Mouse (Mus musculus): ENCODE measurements at regions not wholly inside any gene's neighbourhood (a gene's known extent, or its start where the extent isn't known, plus 50 kb on each side); places are given as distances from the start of the nearest gene placed in this dataset.

DNA sequence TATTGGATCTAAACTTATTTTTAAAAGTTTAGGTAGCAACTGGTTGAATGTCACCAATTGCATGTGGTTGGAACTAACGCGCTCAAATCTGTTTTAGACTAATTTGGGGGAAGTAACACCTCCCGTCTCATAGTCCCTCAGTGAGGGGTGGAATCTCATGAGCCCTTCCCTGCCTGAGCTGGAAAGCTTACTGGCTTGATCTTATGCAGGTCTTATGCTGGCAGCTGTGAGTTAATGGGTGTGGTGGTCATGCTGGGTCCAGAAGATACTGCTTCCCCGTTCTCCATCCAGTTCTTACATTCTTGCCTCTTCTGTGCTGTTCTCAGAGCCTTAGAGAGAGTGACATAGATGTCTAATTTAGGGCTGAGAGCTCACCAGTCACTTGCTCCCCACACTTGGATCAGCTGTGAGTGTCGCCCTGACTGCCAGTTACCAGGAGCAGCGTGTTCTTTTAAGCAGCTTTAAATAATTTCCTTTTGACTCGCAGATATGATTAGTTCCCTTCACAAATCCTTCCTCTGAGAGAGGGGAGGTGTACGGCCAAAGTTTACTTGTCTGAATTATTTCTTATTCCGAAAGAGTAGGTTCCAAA is 128.4 kb upstream of the 1700012A03Rik start:
- Histone ChIP-seq H3K36me3 (ENCODE audit: control insufficient read depth, insufficient read depth) (no peaks in the 10 kb centered on the region), H3K4me1 (replicated peaks; ENCODE audit: control insufficient read depth, insufficient read depth, low read length) (no peaks in the 10 kb centered on the region), H3K4me2 (replicated peaks; ENCODE audit: low read depth) (no peak overlapping the region), H3K27ac (ENCODE audit: low read depth, low read length) (no peak overlapping the region), H3K27me3 (replicated peaks; ENCODE audit: control insufficient read depth, insufficient read depth, low read length) (no peaks in the 10 kb centered on the region), H3K9ac (ENCODE audit: low read depth, low read length) (no peak overlapping the region), H3K4me3 (ENCODE audit: low read depth, low read length) (no peak overlapping the region), H3K9me3 (ENCODE audit: control insufficient read depth) (no peaks in the 10 kb centered on the region)
- TF ChIP-seq CTCF (IDR thresholded peaks at IDR 0.05; ENCODE audit: low read depth) = no peak
- ATAC-seq = no peak
- 85% methylated on average over 9 of the region's 9 CpGs for WGBS

DNA sequence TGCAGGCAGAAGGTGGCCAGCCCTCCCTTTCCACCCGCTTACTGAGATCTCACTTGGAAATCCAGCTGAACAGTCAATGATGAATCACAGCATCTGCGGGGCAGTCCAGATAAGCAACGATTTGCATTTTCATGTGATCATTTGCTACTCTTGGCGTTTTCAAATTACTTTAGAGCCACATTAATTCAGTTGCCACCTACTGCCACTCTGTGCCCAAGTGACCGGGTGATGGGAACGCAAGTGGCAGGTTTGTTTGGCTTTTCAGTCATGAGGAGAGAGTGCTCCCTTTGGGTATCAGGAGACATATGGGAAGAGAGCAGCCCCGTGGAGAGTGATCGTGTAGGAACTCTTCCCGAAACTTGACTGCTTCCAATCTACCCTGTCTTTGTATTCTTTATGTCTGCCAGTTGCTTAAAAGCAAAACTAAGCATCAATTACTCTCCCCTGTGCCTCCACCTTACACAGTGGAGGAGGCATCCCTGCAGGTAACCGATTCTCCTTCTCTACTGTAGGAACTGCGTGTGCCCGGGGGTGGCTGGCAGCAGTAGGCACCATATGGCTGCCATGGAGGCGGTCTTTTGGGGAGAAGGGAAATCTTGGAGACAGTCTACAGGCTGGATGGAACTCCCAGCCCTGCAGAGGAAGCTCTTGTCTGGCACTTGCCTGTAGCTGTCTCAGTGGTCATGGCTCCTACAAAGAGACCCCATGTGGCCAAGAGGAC is 132.5 kb upstream of the 1700012A03Rik start:
- 83% methylated on average over 13 of the region's 13 CpGs for WGBS
- no peaks in the 10 kb centered on the region for H3K9me3 ChIP-seq (ENCODE audit: control insufficient read depth)
- ATAC-seq = no peak

DNA sequence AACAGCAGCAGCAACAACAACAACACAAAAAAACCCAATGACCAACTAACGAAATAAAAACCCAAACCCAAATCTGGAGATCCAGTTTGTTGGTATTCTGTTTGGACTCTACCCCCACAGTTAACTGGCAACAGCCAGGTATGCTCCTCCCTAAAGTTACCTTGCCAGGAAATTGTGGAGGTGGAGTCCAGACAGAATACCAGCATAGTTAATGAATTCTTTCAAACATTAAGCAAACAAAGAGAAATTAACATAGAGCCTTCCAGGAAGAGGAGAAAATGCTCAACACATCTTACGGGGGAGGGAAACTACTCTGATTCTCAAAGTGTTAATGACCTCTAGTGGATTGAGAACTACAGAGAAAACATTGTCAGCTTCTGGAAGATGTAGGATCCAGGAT is 148.3 kb upstream of the 1700012A03Rik start:
- Histone ChIP-seq H3K4me2 (replicated peaks; ENCODE audit: low read depth) (no peak overlapping the region), H3K4me3 (ENCODE audit: low read depth, low read length) (no peak overlapping the region), H3K9ac (ENCODE audit: low read depth, low read length) (no peak overlapping the region), H3K4me1 (replicated peaks; ENCODE audit: control insufficient read depth, insufficient read depth, low read length) (no peaks in the 10 kb centered on the region), H3K36me3 (ENCODE audit: control insufficient read depth, insufficient read depth) (no peaks in the 10 kb centered on the region), H3K9me3 (ENCODE audit: control insufficient read depth) (no peaks in the 10 kb centered on the region), H3K27ac (ENCODE audit: low read depth, low read length) (no peak overlapping the region), H3K27me3 (replicated peaks; ENCODE audit: control insufficient read depth, insufficient read depth, low read length) (no peaks in the 10 kb centered on the region)
- TF ChIP-seq CTCF (IDR thresholded peaks at IDR 0.05; ENCODE audit: low read depth) = no peak
- no peak for ATAC-seq
- WGBS = 73% methylated on average over 2 of the region's 2 CpGs

More for the DNA sequence above, 132.5 kb upstream of the 1700012A03Rik start:
- Histone ChIP-seq H3K4me2 (replicated peaks; ENCODE audit: low read depth) (no peak overlapping the region), H3K27ac (ENCODE audit: low read depth, low read length) (no peak overlapping the region), H3K4me1 (replicated peaks; ENCODE audit: control insufficient read depth, insufficient read depth, low read length) (no peaks in the 10 kb centered on the region), H3K36me3 (ENCODE audit: control insufficient read depth, insufficient read depth) (no peaks in the 10 kb centered on the region), H3K27me3 (replicated peaks; ENCODE audit: control insufficient read depth, insufficient read depth, low read length) (no peaks in the 10 kb centered on the region), H3K9ac (ENCODE audit: low read depth, low read length) (no peak overlapping the region), H3K4me3 (ENCODE audit: low read depth, low read length) (no peak overlapping the region)
- TF ChIP-seq CTCF (IDR thresholded peaks at IDR 0.05; ENCODE audit: low read depth) = no peak

DNA sequence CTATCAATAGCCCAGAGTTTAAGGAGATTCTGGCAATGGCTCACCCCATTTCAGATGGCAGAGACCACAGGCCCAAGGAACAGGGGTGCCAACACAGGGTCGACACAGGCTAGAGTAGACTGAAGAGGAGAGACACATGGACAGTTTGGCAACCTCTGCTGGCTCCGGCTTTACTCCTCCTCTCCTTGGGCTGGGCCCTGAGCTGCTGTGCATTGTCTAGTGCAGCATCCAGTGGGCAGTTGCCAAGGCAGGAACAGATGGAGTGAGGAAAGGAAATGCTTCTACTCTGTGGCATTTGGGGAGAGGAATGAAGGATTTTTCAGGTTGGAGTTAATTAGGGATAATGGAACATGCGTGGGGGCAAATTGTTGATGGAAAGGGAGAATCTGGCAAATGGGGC is 151.0 kb upstream of the 1700012A03Rik start:
- no peak for ATAC-seq

DNA sequence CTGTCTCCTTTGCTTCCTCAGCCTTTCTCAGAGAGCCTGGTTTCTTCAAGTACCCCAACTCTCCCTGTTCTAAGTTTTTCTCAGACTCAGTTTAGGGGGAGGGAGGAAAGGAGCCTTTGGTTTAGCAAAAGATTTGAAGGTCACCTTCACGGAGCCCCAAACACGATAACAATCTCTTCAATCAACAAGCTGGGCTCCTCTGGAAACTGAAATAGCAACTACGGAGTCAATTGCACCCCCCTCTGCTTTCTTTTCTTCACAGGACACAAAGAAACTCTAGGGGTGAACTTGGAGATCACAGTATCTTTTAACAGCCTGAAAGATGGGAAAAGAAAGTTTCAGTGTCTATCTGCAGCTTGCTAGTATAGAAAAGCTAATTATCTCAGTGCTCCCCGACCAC is 151.4 kb upstream of the 1700012A03Rik start:
- Histone ChIP-seq H3K4me2 (replicated peaks; ENCODE audit: low read depth) (no peak overlapping the region), H3K27me3 (replicated peaks; ENCODE audit: control insufficient read depth, insufficient read depth, low read length) (no peaks in the 10 kb centered on the region), H3K4me3 (ENCODE audit: low read depth, low read length) (no peak overlapping the region), H3K4me1 (replicated peaks; ENCODE audit: control insufficient read depth, insufficient read depth, low read length) (no peaks in the 10 kb centered on the region), H3K36me3 (ENCODE audit: control insufficient read depth, insufficient read depth) (no peaks in the 10 kb centered on the region), H3K27ac (ENCODE audit: low read depth, low read length) (no peak overlapping the region), H3K9me3 (ENCODE audit: control insufficient read depth) (no peaks in the 10 kb centered on the region), H3K9ac (ENCODE audit: low read depth, low read length) (no peak overlapping the region)
- WGBS = 27% methylated on average over 4 of the region's 4 CpGs
- no peak for TF ChIP-seq CTCF (IDR thresholded peaks at IDR 0.05; ENCODE audit: low read depth)
- no peak for ATAC-seq

More for the DNA sequence above, 151.0 kb upstream of the 1700012A03Rik start:
- TF ChIP-seq CTCF (IDR thresholded peaks at IDR 0.05; ENCODE audit: low read depth) = no peak
- H3K9ac ChIP-seq (ENCODE audit: low read depth, low read length) = no peak overlapping the region
- H3K27me3 ChIP-seq (replicated peaks; ENCODE audit: control insufficient read depth, insufficient read depth, low read length) = no peaks in the 10 kb centered on the region
- H3K9me3 ChIP-seq (ENCODE audit: control insufficient read depth) = no peaks in the 10 kb centered on the region
- H3K4me1 ChIP-seq (replicated peaks; ENCODE audit: control insufficient read depth, insufficient read depth, low read length) = no peaks in the 10 kb centered on the region
- H3K27ac ChIP-seq (ENCODE audit: low read depth, low read length) = no peak overlapping the region
- 70% methylated on average over 3 of the region's 3 CpGs for WGBS
- no peak overlapping the region for H3K4me3 ChIP-seq (ENCODE audit: low read depth, low read length)
- H3K4me2 ChIP-seq (replicated peaks; ENCODE audit: low read depth) = no peak overlapping the region
- H3K36me3 ChIP-seq (ENCODE audit: control insufficient read depth, insufficient read depth) = no peaks in the 10 kb centered on the region

DNA sequence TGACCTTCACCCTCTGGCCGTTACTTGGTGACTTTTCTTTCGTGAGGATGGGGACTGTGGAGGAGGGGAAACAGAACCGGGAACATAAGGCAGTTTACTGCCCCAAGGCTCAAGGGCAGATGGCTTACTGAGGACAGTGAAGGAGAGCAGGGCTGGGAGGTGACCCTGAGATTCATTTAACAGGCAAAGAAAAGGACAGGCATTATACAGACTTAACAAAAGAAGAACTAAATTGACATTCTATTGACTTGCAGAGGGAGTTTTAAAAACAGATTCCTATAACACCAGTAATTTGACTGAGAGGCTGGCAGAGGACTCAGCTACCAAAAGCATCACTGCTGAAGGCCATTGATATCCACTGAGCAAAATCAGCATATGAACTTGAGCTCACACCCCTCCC is 153.0 kb upstream of the 1700012A03Rik start:
- no peak for TF ChIP-seq CTCF (IDR thresholded peaks at IDR 0.05; ENCODE audit: low read depth)
- 63% methylated on average over 3 of the region's 3 CpGs for WGBS
- H3K9ac ChIP-seq (ENCODE audit: low read depth, low read length) = no peak overlapping the region
- H3K4me3 ChIP-seq (ENCODE audit: low read depth, low read length) = no peak overlapping the region
- no peaks in the 10 kb centered on the region for H3K9me3 ChIP-seq (ENCODE audit: control insufficient read depth)
- no peaks in the 10 kb centered on the region for H3K36me3 ChIP-seq (ENCODE audit: control insufficient read depth, insufficient read depth)
- no peaks in the 10 kb centered on the region for H3K4me1 ChIP-seq (replicated peaks; ENCODE audit: control insufficient read depth, insufficient read depth, low read length)
- no peak overlapping the region for H3K27ac ChIP-seq (ENCODE audit: low read depth, low read length)
- H3K27me3 ChIP-seq (replicated peaks; ENCODE audit: control insufficient read depth, insufficient read depth, low read length) = no peaks in the 10 kb centered on the region
- ATAC-seq = no peak
- H3K4me2 ChIP-seq (replicated peaks; ENCODE audit: low read depth) = no peak overlapping the region

Measured in intestine, postnatal 0 days (tissue).